Mouse (Mus musculus): ENCODE results near the gene Tlk1.
A peak's percentile ranks its signal among the peaks of the same experiment; 100 is the strongest.

Gene Tlk1

DNA sequence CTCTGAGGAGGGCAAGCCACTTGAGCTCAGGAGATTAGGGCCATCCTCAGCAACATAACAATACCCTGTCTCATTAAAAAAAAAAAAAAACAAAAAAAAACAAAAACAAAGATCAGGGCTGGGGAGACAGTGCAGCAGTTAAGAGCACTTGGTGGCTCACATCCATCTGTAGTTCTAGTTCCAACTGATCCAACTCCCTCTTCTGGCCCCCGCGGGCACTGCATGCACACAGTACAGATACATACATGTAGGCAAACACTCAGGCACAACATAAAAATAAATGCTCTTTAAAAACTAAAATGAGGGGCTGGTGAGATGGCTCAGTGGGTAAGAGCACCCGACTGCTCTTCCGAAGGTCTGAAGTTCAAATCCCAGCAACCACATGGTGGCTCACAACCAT, 34.2 kb upstream of the Tlk1 start:
- Histone ChIP-seq H3K36me3 (ENCODE audit: insufficient read depth, low read length) (no peaks in the 10 kb centered on the region), H3K4me1 (replicated peaks; ENCODE audit: low read depth, low read length) (no peaks in the 10 kb centered on the region), H3K27me3 (ENCODE audit: insufficient read depth, low read length) (no peaks in the 10 kb centered on the region), H3K9me3 (ENCODE audit: low read length) (no peaks in the 10 kb centered on the region), H3K4me3 (replicated peaks; ENCODE audit: low read length) (no peak overlapping the region)
- TF ChIP-seq POU5F1 (IDR thresholded peaks at IDR 0.05; ENCODE audit: borderline replicate concordance, low read length) (no peak), CTCF (conservative IDR thresholded peaks at IDR 0.05; ENCODE audit: low read length) (peak; percentile 68)

DNA sequence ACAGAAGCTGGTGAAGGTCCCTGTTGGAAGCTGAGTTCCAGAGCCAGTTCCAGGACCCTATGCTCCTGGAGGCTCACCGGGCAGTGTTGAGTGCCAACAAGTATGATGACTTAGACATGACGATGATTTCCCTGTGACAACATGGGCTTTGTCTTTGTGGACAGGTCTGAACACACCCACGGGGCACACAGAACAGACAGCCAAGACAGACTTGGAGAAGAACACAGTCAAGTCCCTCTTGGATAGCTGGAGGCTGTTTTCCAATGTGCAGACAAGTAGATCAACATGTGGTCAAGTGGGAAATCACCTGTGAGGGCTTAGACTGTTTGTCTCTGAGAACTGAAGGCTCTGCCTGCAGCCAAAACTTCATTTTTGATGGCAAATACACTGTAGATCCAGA, 31.4 kb upstream of the Tlk1 start:
- H3K4me1 ChIP-seq (replicated peaks; ENCODE audit: low read depth, low read length), result peaks cover 8% of the 10 kb centered on the region; the same call in 1 of the 2 replicates
- TF ChIP-seq CTCF (conservative IDR thresholded peaks at IDR 0.05; ENCODE audit: low read length) (no peak), POU5F1 (IDR thresholded peaks at IDR 0.05; ENCODE audit: borderline replicate concordance, low read length) (no peak), NANOG (IDR thresholded peaks at IDR 0.05; ENCODE audit: borderline replicate concordance, low read length) (no peak)
- no peak overlapping the region for H3K4me3 ChIP-seq (replicated peaks; ENCODE audit: low read length)
- peaks cover 6% of the 10 kb centered on the region; the same call in 1 of the 2 replicates for H3K27me3 ChIP-seq (ENCODE audit: insufficient read depth, low read length)
- no peaks in the 10 kb centered on the region for H3K9me3 ChIP-seq (ENCODE audit: low read length)
- no peaks in the 10 kb centered on the region for H3K36me3 ChIP-seq (ENCODE audit: insufficient read depth, low read length)

DNA sequence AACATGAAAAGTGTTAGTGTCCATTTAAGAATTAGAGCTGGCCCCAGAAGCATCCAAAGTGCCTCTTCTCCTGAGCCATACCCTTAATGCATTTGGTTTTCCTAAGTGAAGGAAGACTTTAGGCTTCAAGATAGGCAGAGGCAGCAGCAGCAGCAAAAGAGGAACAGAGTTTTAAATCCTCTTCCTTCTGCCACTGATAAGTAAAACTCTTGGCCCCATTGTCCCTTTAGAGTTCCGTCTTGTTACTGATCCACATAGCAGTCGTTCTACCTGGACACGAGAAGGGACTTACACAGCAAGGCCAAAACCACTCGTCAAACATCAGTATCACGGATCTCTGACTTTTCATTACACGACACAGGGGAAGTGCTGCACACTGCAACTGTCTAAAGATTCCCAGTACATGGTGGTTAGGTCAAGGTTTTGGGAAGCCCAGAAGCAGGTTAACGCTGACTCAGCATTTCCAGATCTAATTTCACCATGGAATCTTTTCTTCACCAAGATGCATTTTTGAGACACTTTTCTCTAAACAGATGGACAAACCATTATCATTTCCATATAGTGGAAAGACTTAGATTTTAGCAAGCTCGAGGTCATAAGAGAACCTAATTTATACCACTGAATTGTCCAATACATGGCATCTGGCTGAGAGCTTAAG, 28.8 kb upstream of the Tlk1 start:
- Histone ChIP-seq H3K36me3 (ENCODE audit: insufficient read depth, low read length) (no peaks in the 10 kb centered on the region), H3K4me3 (replicated peaks; ENCODE audit: low read length) (no peak overlapping the region), H3K4me1 (replicated peaks; ENCODE audit: low read depth, low read length) (peaks cover 8% of the 10 kb centered on the region; the same call in 1 of the 2 replicates)

DNA sequence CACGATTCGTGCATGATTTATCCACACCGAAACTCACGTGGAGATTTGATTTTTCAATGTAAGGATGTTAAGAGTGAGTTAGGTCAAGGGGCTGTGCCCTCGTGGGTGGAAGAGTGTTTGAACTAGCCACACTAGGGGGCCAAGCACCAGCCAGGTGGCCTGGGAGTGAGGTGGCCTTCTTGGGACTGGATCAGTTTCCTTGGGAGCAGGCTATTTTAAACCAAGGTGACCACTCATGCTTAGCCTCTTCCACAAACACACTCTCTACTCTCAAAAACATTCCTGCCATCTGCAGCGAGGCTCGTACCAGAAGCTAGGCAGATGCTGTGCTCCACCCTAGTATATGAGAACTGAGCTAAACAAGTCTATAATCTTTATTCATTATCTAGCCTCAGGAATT, 27.8 kb upstream of the Tlk1 start:
- peaks cover 6% of the 10 kb centered on the region; the same call in 1 of the 2 replicates for H3K27me3 ChIP-seq (ENCODE audit: insufficient read depth, low read length)
- no peaks in the 10 kb centered on the region for H3K36me3 ChIP-seq (ENCODE audit: insufficient read depth, low read length)
- H3K4me1 ChIP-seq (replicated peaks; ENCODE audit: low read depth, low read length), result peaks cover 8% of the 10 kb centered on the region; the same call in 1 of the 2 replicates
- TF ChIP-seq POU5F1 (IDR thresholded peaks at IDR 0.05; ENCODE audit: borderline replicate concordance, low read length), result no peak
- no peak for TF ChIP-seq CTCF (conservative IDR thresholded peaks at IDR 0.05; ENCODE audit: low read length)
- no peak for TF ChIP-seq NANOG (IDR thresholded peaks at IDR 0.05; ENCODE audit: borderline replicate concordance, low read length)
- H3K4me3 ChIP-seq (replicated peaks; ENCODE audit: low read length), result no peak overlapping the region
- no peaks in the 10 kb centered on the region for H3K9me3 ChIP-seq (ENCODE audit: low read length)

More for the DNA sequence above, 28.8 kb upstream of the Tlk1 start:
- H3K27me3 ChIP-seq (ENCODE audit: insufficient read depth, low read length), result peaks cover 6% of the 10 kb centered on the region; the same call in 1 of the 2 replicates
- no peak for TF ChIP-seq POU5F1 (IDR thresholded peaks at IDR 0.05; ENCODE audit: borderline replicate concordance, low read length)
- no peak for TF ChIP-seq CTCF (conservative IDR thresholded peaks at IDR 0.05; ENCODE audit: low read length)
- no peak for TF ChIP-seq NANOG (IDR thresholded peaks at IDR 0.05; ENCODE audit: borderline replicate concordance, low read length)
- H3K9me3 ChIP-seq (ENCODE audit: low read length), result no peaks in the 10 kb centered on the region

DNA sequence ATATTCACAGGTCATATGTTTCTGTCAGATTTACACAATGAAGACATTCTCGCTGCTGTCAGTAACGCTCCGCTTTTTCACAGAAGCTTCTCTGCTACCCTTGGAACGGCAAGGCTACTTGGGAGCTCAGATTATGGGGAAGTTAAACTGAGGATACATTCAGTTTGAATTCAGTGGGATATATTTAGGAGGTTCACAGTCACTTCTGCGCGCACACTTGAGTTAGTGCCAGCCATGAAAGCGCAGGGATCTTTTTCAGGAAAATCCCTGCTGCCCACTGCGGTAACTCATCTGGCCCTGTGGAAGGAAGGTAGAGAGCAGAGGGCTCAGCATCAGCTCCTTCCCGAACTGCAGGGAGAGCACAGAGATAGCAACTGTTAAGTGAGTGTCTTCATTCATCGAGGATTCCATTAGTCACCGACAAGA, 27.3 kb upstream of the Tlk1 start:
- peaks cover 8% of the 10 kb centered on the region; the same call in 1 of the 2 replicates for H3K4me1 ChIP-seq (replicated peaks; ENCODE audit: low read depth, low read length)
- H3K4me3 ChIP-seq (replicated peaks; ENCODE audit: low read length), result no peak overlapping the region
- no peak for TF ChIP-seq CTCF (conservative IDR thresholded peaks at IDR 0.05; ENCODE audit: low read length)
- no peak for TF ChIP-seq NANOG (IDR thresholded peaks at IDR 0.05; ENCODE audit: borderline replicate concordance, low read length)
- TF ChIP-seq POU5F1 (IDR thresholded peaks at IDR 0.05; ENCODE audit: borderline replicate concordance, low read length), result no peak
- peaks cover 6% of the 10 kb centered on the region; the same call in 1 of the 2 replicates for H3K27me3 ChIP-seq (ENCODE audit: insufficient read depth, low read length)
- H3K9me3 ChIP-seq (ENCODE audit: low read length), result no peaks in the 10 kb centered on the region
- no peaks in the 10 kb centered on the region for H3K36me3 ChIP-seq (ENCODE audit: insufficient read depth, low read length)

DNA sequence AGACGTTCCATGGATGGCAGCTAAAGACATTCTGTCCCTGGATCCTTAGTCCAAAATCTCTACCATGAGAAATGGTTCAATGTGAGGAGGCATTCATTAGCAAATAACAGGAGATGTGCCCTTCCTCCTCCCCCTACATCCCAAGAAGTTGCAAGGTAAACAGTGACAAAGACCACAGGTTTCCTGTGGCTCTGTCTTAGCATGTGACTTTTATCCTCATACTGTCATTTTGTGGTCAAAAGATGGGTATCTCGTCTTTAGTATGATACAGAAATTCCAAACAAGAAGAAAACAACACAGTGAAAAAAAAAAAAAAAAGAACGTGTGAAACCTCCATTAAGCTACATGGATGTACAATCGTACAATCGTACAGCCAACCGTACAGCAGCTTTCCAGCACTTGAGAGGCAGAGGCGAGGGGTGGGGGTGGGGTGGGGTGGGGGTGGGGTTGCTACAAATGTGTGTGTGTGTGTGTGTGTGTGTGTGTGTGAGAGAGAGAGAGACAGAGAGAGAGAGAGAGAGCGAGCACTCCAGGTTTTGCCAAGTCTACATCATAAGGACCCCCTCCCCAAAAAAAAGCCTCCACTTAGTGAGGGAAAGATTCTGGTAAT, 26.8 kb upstream of the Tlk1 start:
- H3K9me3 ChIP-seq (ENCODE audit: low read length), result no peaks in the 10 kb centered on the region
- peaks cover 6% of the 10 kb centered on the region; the same call in 1 of the 2 replicates for H3K27me3 ChIP-seq (ENCODE audit: insufficient read depth, low read length)
- no peak for TF ChIP-seq POU5F1 (IDR thresholded peaks at IDR 0.05; ENCODE audit: borderline replicate concordance, low read length)
- no peak for TF ChIP-seq NANOG (IDR thresholded peaks at IDR 0.05; ENCODE audit: borderline replicate concordance, low read length)
- TF ChIP-seq CTCF (conservative IDR thresholded peaks at IDR 0.05; ENCODE audit: low read length), result no peak
- H3K4me1 ChIP-seq (replicated peaks; ENCODE audit: low read depth, low read length), result peaks cover 8% of the 10 kb centered on the region; the same call in 1 of the 2 replicates
- H3K36me3 ChIP-seq (ENCODE audit: insufficient read depth, low read length), result no peaks in the 10 kb centered on the region
- H3K4me3 ChIP-seq (replicated peaks; ENCODE audit: low read length), result no peak overlapping the region

DNA sequence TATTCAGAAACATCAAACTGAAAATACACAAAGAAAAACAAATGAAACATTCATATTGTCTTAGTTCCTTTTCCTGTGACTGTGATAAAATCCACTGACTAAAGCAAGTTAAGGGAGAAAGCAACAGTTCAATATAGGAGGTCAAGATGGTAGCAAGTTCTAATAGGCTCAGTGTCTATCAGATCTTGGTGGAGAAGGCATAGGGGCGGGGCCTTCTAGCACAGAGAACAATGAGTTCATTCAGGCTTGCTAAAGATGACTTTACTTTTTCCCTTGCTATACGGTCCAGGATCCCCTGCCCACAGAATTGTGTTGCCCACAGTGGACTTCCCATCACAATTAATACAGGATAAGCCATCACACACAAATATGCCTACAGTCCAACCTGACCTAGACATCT, 20.3 kb upstream of the Tlk1 start:
- no peak for TF ChIP-seq POU5F1 (IDR thresholded peaks at IDR 0.05; ENCODE audit: borderline replicate concordance, low read length)
- no peak for TF ChIP-seq NANOG (IDR thresholded peaks at IDR 0.05; ENCODE audit: borderline replicate concordance, low read length)
- no peak for TF ChIP-seq CTCF (conservative IDR thresholded peaks at IDR 0.05; ENCODE audit: low read length)
- Histone ChIP-seq H3K36me3 (ENCODE audit: insufficient read depth, low read length) (no peaks in the 10 kb centered on the region), H3K27me3 (ENCODE audit: insufficient read depth, low read length) (peaks cover 9% of the 10 kb centered on the region; the same call in 1 of the 2 replicates), H3K4me3 (replicated peaks; ENCODE audit: low read length) (no peak overlapping the region), H3K9me3 (ENCODE audit: low read length) (no peaks in the 10 kb centered on the region), H3K4me1 (replicated peaks; ENCODE audit: low read depth, low read length) (no peaks in the 10 kb centered on the region)

DNA sequence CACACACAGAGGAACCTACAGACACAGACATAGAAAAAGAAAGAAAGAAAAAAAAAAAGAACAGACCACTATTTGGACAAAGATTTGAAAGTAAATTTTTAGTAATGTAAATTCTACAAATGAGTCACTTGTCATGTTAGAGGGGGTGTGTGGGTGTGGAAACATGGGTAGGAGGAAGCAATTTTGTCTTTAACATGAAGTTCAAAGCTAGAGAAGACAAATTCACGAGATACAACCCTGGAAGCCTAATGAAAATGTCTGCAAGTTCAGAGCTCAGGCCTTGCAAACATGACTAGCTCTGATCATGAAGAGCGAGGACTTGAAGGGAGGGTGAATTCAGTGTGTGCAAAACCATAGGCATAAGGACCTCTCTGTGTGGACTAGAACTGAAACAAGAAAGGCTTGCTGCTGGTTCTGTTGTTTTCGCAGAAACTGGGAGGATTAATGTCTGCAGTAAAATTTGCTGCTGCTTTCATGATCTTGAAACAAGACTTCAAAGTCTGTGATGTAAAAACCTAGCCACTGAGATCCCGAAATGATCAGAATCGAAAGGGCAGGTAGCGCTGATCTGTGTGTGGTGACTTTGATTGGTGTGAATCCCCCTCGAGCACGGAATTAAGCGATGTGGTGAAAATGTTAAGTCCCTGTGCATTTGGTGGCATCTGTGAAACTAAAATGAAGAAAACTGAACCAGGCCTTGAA, 19.3 kb upstream of the Tlk1 start:
- Histone ChIP-seq H3K9me3 (ENCODE audit: low read length) (no peaks in the 10 kb centered on the region), H3K4me1 (replicated peaks; ENCODE audit: low read depth, low read length) (no peaks in the 10 kb centered on the region), H3K36me3 (ENCODE audit: insufficient read depth, low read length) (no peaks in the 10 kb centered on the region), H3K4me3 (replicated peaks; ENCODE audit: low read length) (no peak overlapping the region), H3K27me3 (ENCODE audit: insufficient read depth, low read length) (peaks cover 9% of the 10 kb centered on the region; the same call in 1 of the 2 replicates)
- TF ChIP-seq CTCF (conservative IDR thresholded peaks at IDR 0.05; ENCODE audit: low read length) (no peak), NANOG (IDR thresholded peaks at IDR 0.05; ENCODE audit: borderline replicate concordance, low read length) (no peak)

Measured in E14TG2a.4 (cell line).